Mouse (Mus musculus) hindbrain, embryonic 16.5 days (tissue): Measurements from ENCODE around the gene Fut9. TPM values are rescaled to one million over a fixed set of nuclear protein-coding genes. Genes with fewer than 3 reads are reported as not detected.

ENCODE experiments used
- ATAC-seq: fragments of 200-750 bp; cut with Nextera tagmentation; 2 replicates; pipeline ENCODE4 v1.8.0; 2017; ENCODE audit warnings: moderate TSS enrichment, moderate library complexity
- H3K27ac ChIP-seq: fragments of 300-500 bp; sonication (generic); 2 replicates; pipeline ENCODE4 v1.5.1; 2014; ENCODE audit warnings: low read depth, mild to moderate bottlenecking, control low read depth, low read length, moderate library complexity
- H3K27me3 ChIP-seq: fragments of 300-500 bp; sonication (generic); replicated peaks from 2 replicates; pipeline ENCODE4 v1.6.1; 2014; ENCODE audit warnings: low read length; ENCODE audit not compliant: control insufficient read depth, insufficient read depth
- H3K36me3 ChIP-seq: fragments of 300-500 bp; sonication (generic); 2 replicates; pipeline ENCODE4 v1.6.1; 2014; ENCODE audit warnings: mild to moderate bottlenecking, low read length, moderate library complexity, mixed read lengths; ENCODE audit not compliant: control insufficient read depth, insufficient read depth
- H3K4me1 ChIP-seq: fragments of 300-500 bp; sonication (generic); 2 replicates; pipeline ENCODE4 v1.6.1; 2014; ENCODE audit warnings: low read depth, low read length; ENCODE audit not compliant: control insufficient read depth, insufficient read depth
- H3K4me2 ChIP-seq: fragments of 300-500 bp; sonication (generic); 2 replicates; pipeline ENCODE4 v1.6.1; 2014; ENCODE audit warnings: mild to moderate bottlenecking, low read length, control low read depth, moderate library complexity
- H3K4me3 ChIP-seq: fragments of 300-500 bp; sonication (generic); 2 replicates; pipeline ENCODE4 v1.5.1; 2014; ENCODE audit warnings: mild to moderate bottlenecking, low read length, control low read depth, moderate library complexity
- H3K9ac ChIP-seq: fragments of 300-500 bp; sonication (generic); 2 replicates; pipeline ENCODE4 v1.6.1; 2014; ENCODE audit warnings: low read depth, mild to moderate bottlenecking, control low read depth, low read length, moderate library complexity
- H3K9me3 ChIP-seq: fragments of 300-500 bp; sonication (generic); 2 replicates; pipeline ENCODE4 v1.6.1; 2014; ENCODE audit warnings: mild to moderate bottlenecking, low read length, moderate library complexity; ENCODE audit not compliant: control insufficient read depth
- WGBS: fragments of 180-500 bp; shearing (Covaris S2); extraction: QIAGEN DNeasy Blood & Tissue Kit; methylation state at CpG from one replicate; pipeline ENCODE4 v1.1.7; 2014; 5-methylcytosine and 5-hydroxymethylcytosine counted together
- polyA plus RNA-seq: library from polyadenylated mRNA; unstranded; fragments of >200 nt; fragmentation: Nextera tagmentation; extraction: Ambion mirVana; gene quantifications from 2 replicates; pipeline ENCODE4 v1.2.1, GENCODE M21; 2015

The Fut9 gene
- 16.4 and 16.5 TPM in 2 replicates for polyA plus RNA-seq

GRCm38 (mm10) chr4:25799476-25800283 lies at the start of gene Fut9:
Gene Fut9 (minus strand): TSS chr4:25800244.
- Histone ChIP-seq H3K4me3 (peak within 1 kb of the TSS; percentile 68), H3K9me3 (no peaks in the 10 kb centered on the region), H3K36me3 (no peaks in the 10 kb centered on the region), H3K27me3 (no peaks in the 10 kb centered on the region), H3K4me1 (peaks cover 6% of the 10 kb centered on the region), H3K4me2 (peak within 1 kb of the TSS; percentile 79), H3K27ac (peak within 1 kb of the TSS; percentile 93), H3K9ac (peak within 1 kb of the TSS; percentile 87)
- ATAC-seq, result peak; percentile 96
- under 1% methylated on average over 46 of the region's 52 CpGs for WGBS

- H3K4me1 ChIP-seq, result no peaks in the 10 kb centered on the region
- no peaks in the 10 kb centered on the region for H3K36me3 ChIP-seq
- no peaks in the 10 kb centered on the region for H3K9me3 ChIP-seq
- no peak for ATAC-seq
- 88% methylated on average over 7 of the region's 7 CpGs for WGBS
- no peaks in the 10 kb centered on the region for H3K27me3 ChIP-seq
- no peak overlapping the region for H3K4me2 ChIP-seq
- H3K9ac ChIP-seq, result no peak overlapping the region
- no peak overlapping the region for H3K4me3 ChIP-seq
- H3K27ac ChIP-seq, result no peak overlapping the region
These were observed 15.7 kb upstream of the Fut9 start for GRCm38 (mm10) chr4:25815783-25816182.

- no peak for ATAC-seq
- H3K27ac ChIP-seq, result no peak overlapping the region
- H3K9ac ChIP-seq, result no peak overlapping the region
- no peak overlapping the region for H3K4me2 ChIP-seq
- 96% methylated on average over 1 of the region's 1 CpGs for whole genome bisulfite sequencing
- no peaks in the 10 kb centered on the region for H3K27me3 ChIP-seq
- H3K36me3 ChIP-seq, result no peaks in the 10 kb centered on the region
- H3K4me3 ChIP-seq, result no peak overlapping the region
- no peaks in the 10 kb centered on the region for H3K4me1 ChIP-seq
- H3K9me3 ChIP-seq, result no peaks in the 10 kb centered on the region
These were observed 13.3 kb upstream of the Fut9 start for GRCm38 (mm10) chr4:25813340-25813739.

- H3K4me3 ChIP-seq, result no peak overlapping the region
- no peaks in the 10 kb centered on the region for H3K36me3 ChIP-seq
- no peak overlapping the region for H3K27ac ChIP-seq
- H3K27me3 ChIP-seq, result no peaks in the 10 kb centered on the region
- no peaks in the 10 kb centered on the region for H3K9me3 ChIP-seq
- no peak overlapping the region for H3K9ac ChIP-seq
- no peak overlapping the region for H3K4me2 ChIP-seq
- no peak for ATAC-seq
- WGBS, result 93% methylated on average over 1 of the region's 1 CpGs
- H3K4me1 ChIP-seq, result no peaks in the 10 kb centered on the region
These were observed 10.0 kb upstream of the Fut9 start for GRCm38 (mm10) chr4:25810058-25810457.

GRCm38 (mm10) chr4:25801751-25802150 lies 1.7 kb upstream of the Fut9 start:
- Histone ChIP-seq H3K9ac (no peak overlapping the region), H3K27me3 (no peaks in the 10 kb centered on the region), H3K4me1 (peaks cover 6% of the 10 kb centered on the region), H3K4me3 (no peak overlapping the region), H3K27ac (no peak overlapping the region), H3K36me3 (no peaks in the 10 kb centered on the region), H3K4me2 (no peak overlapping the region), H3K9me3 (no peaks in the 10 kb centered on the region)
- WGBS, result 79% methylated on average over 2 of the region's 2 CpGs
- no peak for ATAC-seq

- H3K4me3 ChIP-seq, result peak overlapping the region; percentile 68
- no peaks in the 10 kb centered on the region for H3K27me3 ChIP-seq
- H3K27ac ChIP-seq, result peak overlapping the region; percentile 93
- no peak for ATAC-seq
- peak overlapping the region; percentile 79 for H3K4me2 ChIP-seq
- H3K36me3 ChIP-seq, result no peaks in the 10 kb centered on the region
- under 1% methylated on average over 5 of the region's 5 CpGs for WGBS
- H3K9ac ChIP-seq, result peak overlapping the region; percentile 87
- peaks cover 6% of the 10 kb centered on the region for H3K4me1 ChIP-seq
- no peaks in the 10 kb centered on the region for H3K9me3 ChIP-seq
These were observed 206 bp upstream of the Fut9 start for GRCm38 (mm10) chr4:25800284-25800616.

- WGBS, result under 1% methylated on average over 7 of the region's 7 CpGs
- H3K4me3 ChIP-seq, result peak overlapping the region; percentile 68
- H3K27me3 ChIP-seq, result no peaks in the 10 kb centered on the region
- H3K4me1 ChIP-seq, result peaks cover 6% of the 10 kb centered on the region
- no peaks in the 10 kb centered on the region for H3K9me3 ChIP-seq
- peak; percentile 25 for ATAC-seq
- peak overlapping the region; percentile 79 for H3K4me2 ChIP-seq
- no peaks in the 10 kb centered on the region for H3K36me3 ChIP-seq
- H3K9ac ChIP-seq, result peak overlapping the region; percentile 87
- peak overlapping the region; percentile 93 for H3K27ac ChIP-seq
These were observed 981 bp downstream of the Fut9 start for GRCm38 (mm10) chr4:25799051-25799475.

GRCm38 (mm10) chr4:25798412-25798811 lies 1.6 kb downstream of the Fut9 start:
- H3K27ac ChIP-seq, result no peak overlapping the region
- peak overlapping the region; percentile 87 for H3K9ac ChIP-seq
- no peaks in the 10 kb centered on the region for H3K36me3 ChIP-seq
- peaks cover 6% of the 10 kb centered on the region for H3K4me1 ChIP-seq
- 10% methylated on average over 10 of the region's 10 CpGs for WGBS
- peak overlapping the region; percentile 68 for H3K4me3 ChIP-seq
- H3K27me3 ChIP-seq, result no peaks in the 10 kb centered on the region
- no peak for ATAC-seq
- no peaks in the 10 kb centered on the region for H3K9me3 ChIP-seq
- H3K4me2 ChIP-seq, result peak overlapping the region; percentile 79

- Histone ChIP-seq H3K27ac (no peak overlapping the region), H3K27me3 (no peaks in the 10 kb centered on the region), H3K36me3 (no peaks in the 10 kb centered on the region), H3K9ac (no peak overlapping the region), H3K4me3 (no peak overlapping the region), H3K4me1 (peaks cover 6% of the 10 kb centered on the region), H3K4me2 (peak overlapping the region; percentile 6; the same call in 1 of the 2 replicates), H3K9me3 (no peaks in the 10 kb centered on the region)
- WGBS, result 36% methylated on average over 3 of the region's 3 CpGs
- no peak for ATAC-seq
These were observed 3.9 kb downstream of the Fut9 start for GRCm38 (mm10) chr4:25796149-25796548.
